Mouse (Mus musculus) liver, embryonic 14.5 days (tissue): ENCODE measurements at regions not wholly inside any gene's neighbourhood (a gene's known extent, or its start where the extent isn't known, plus 50 kb on each side); places are given as distances from the start of the nearest gene placed in this dataset.

ENCODE experiments used
- CTCF ChIP-seq: IDR thresholded peaks from 2 replicates; pipeline ENCODE4 v1.5.1; 2016; ENCODE audit warnings: antibody characterized with exemption, low read depth, control low read depth
- EP300 ChIP-seq: IDR thresholded peaks from 2 replicates; pipeline ENCODE4 v1.6.1; 2016; ENCODE audit warnings: antibody characterized with exemption, low read depth

DNA sequence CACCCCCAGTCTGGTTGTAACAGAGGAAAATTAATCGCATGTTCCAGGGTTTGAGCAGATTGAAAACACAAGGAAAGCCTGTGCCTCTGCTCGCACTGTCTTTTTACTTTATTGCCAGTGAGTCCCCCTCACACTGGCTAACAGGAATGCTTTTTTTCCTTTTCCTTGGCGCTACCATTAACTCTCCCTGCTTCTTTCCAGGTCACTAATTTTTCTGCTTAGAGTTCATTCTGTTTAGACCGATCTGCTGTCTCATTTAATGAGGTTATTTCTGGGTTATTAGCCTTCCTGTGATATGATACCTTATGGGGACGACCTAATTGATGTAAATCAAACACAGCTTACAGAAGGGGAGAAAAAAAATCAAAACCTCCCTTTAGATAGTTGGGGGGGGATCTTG is 429.0 kb upstream of the Tshz3 start:
- TF ChIP-seq EP300, result no peak
- TF ChIP-seq CTCF, result no peak
